Mouse (Mus musculus) frontal cortex, postnatal 14 days (tissue): ENCODE results near the gene Gm7137.
"Not testable (repeated sequence)": the region's sequence is repeated elsewhere in the genome, so short reads cannot be mapped to it uniquely, and the experiment has no call there.

Experiments used
- DNase-seq, 2 experiments: peaks; one replicate each; pipeline ENCODE4 v3.0.0; 2022; ENCODE audit warnings: low spot score in 2 of 2

Gm7137 gene

GRCm38 (mm10) chr10:77752312-77752711, 35.7 kb downstream of the Gm7137 start:
- not testable (repeated sequence) for DNase-seq

- not testable (repeated sequence) for DNase-seq
These were observed 36.7 kb downstream of the Gm7137 start, which contains the start of gene Gm9736 for GRCm38 (mm10) chr10:77751254-77751653. Gm9736 (minus strand) TSS chr10:77751354.

GRCm38 (mm10) chr10:77750686-77751085, 37.3 kb downstream of the Gm7137 start:
- not testable (repeated sequence) for DNase-seq

GRCm38 (mm10) chr10:77741924-77742688, 45.9 kb downstream of the Gm7137 start, which contains the start of gene Gm18596:
Gm18596 (minus strand) TSS chr10:77742638.
- not testable (repeated sequence) for DNase-seq

GRCm38 (mm10) chr10:77738929-77739328, 49.1 kb downstream of the Gm7137 start:
- DNase-seq: no peak
